Mouse (Mus musculus) olfactory bulb, adult 2 months (tissue): ENCODE measurements at regions not wholly inside any gene's neighbourhood (a gene's known extent, or its start where the extent isn't known, plus 50 kb on each side); places are given as distances from the start of the nearest gene placed in this dataset.

ENCODE experiments used
- CTCF ChIP-seq: fragments of 200-500 bp; IDR thresholded peaks from 2 replicates; pipeline ENCODE4 v1.5.1; 2012; ENCODE audit warnings: low read depth, mild to moderate bottlenecking, low read length, moderate library complexity; ENCODE audit not compliant: insufficient read depth
- POLR2A ChIP-seq: fragments of 200-500 bp; IDR thresholded peaks from 2 replicates; pipeline ENCODE4 v1.6.1; 2012; ENCODE audit warnings: mild to moderate bottlenecking, low read depth, low read length, moderate library complexity; ENCODE audit not compliant: insufficient read depth

GRCm38 (mm10) chr14:120755389-120755788 lies 155.6 kb upstream of the Ipo5 start:
- no peak for TF ChIP-seq CTCF
- no peak for TF ChIP-seq POLR2A
